ENCODE assay signal across 7 mouse cellular contexts in the genomic region with DNA sequence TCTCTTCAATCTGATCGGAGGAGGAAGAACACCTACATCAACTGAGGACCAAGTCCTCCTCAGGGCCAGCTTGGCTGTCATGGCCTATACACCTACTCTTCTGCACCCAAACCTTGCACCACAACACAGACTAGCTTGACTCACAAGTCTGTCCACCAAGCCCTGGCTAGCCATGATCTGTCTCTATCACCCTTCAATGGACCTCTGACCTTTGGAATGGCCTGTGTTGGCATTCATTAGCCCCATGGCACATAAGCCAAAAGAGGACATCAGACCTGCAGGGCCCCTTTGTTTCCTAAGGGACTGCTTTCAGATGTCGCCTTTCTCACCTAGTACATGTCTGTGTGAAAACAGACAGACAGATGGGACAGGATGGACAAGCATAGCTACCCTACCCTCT. TPM values are rescaled to one million over a fixed set of nuclear protein-coding genes. Genes with fewer than 3 reads are reported as not detected.
DNase-seq lines count a peak whose midpoint lies in the region; ATAC-seq and TF ChIP-seq lines count a peak whose summit lies in the region.

No protein-coding gene starts in this region.

- no peak for TF ChIP-seq POLR2A in liver, adult 2 months (IDR thresholded peaks at IDR 0.05; ENCODE audit: extremely low read depth, insufficient read depth, low read length)

- H3K9me3 ChIP-seq in forebrain, embryonic 13.5 days (replicated peaks) = no peaks in the 10 kb centered on the region
- no peaks in the 10 kb centered on the region for H3K9me3 ChIP-seq in neural tube, embryonic 15.5 days (replicated peaks)

- H3K4me3 ChIP-seq in liver, adult 2 months (ENCODE audit: insufficient read depth, low read depth, low read length) = no peak overlapping the region
- no peak overlapping the region for H3K4me3 ChIP-seq in forebrain, embryonic 13.5 days
- H3K4me3 ChIP-seq in neural tube, embryonic 15.5 days (replicated peaks) = no peak overlapping the region

- H3K27ac ChIP-seq in liver, adult 2 months (replicated peaks; ENCODE audit: insufficient read depth, low read depth, low read length) = peak overlapping the region; percentile 78
- H3K27ac ChIP-seq in forebrain, embryonic 13.5 days = peak overlapping the region; percentile 55
- peak overlapping the region; percentile 67 for H3K27ac ChIP-seq in neural tube, embryonic 15.5 days (replicated peaks)

- DNase-seq in liver, adult 2 months (ENCODE audit: extremely low read depth, low read depth, low spot score) = peak; percentile 94
- no peak for DNase-seq in liver
- DNase-seq in kidney, postnatal 36 days = peak; percentile 54 to 60
- DNase-seq in urinary bladder, postnatal 4 days (ENCODE audit: low spot score in 2 of 2) = no peak
- DNase-seq in right cerebral cortex, postnatal 14 days = no peak

- 19% methylated on average over 2 of the region's 2 CpGs for WGBS in liver, adult 2 months
- 86% methylated on average over 2 of the region's 2 CpGs for WGBS in forebrain, embryonic 13.5 days
- WGBS in neural tube, embryonic 15.5 days = 91% methylated on average over 2 of the region's 2 CpGs

- H3K36me3 ChIP-seq in liver, adult 2 months (ENCODE audit: control insufficient read depth, insufficient read depth, low read length) = no peaks in the 10 kb centered on the region
- H3K36me3 ChIP-seq in forebrain, embryonic 13.5 days (ENCODE audit: poor library complexity, severe bottlenecking) = peaks cover 19% of the 10 kb centered on the region
- H3K36me3 ChIP-seq in neural tube, embryonic 15.5 days = peaks cover 12% of the 10 kb centered on the region

- no peak overlapping the region for H3K4me2 ChIP-seq in forebrain, embryonic 13.5 days
- H3K4me2 ChIP-seq in neural tube, embryonic 15.5 days = no peak overlapping the region

- peaks cover 19% of the 10 kb centered on the region for H3K79me2 ChIP-seq in liver, adult 2 months (ENCODE audit: control insufficient read depth, insufficient read depth, low read length)

- H3K4me1 ChIP-seq in liver, adult 2 months (ENCODE audit: control insufficient read depth, insufficient read depth, low read length) = peaks cover 22% of the 10 kb centered on the region
- H3K4me1 ChIP-seq in forebrain, embryonic 13.5 days = peaks cover 20% of the 10 kb centered on the region
- peaks cover 18% of the 10 kb centered on the region for H3K4me1 ChIP-seq in neural tube, embryonic 15.5 days

- H3K27me3 ChIP-seq in liver, adult 2 months (ENCODE audit: control insufficient read depth, insufficient read depth, low read length) = no peaks in the 10 kb centered on the region
- no peaks in the 10 kb centered on the region for H3K27me3 ChIP-seq in forebrain, embryonic 13.5 days
- no peaks in the 10 kb centered on the region for H3K27me3 ChIP-seq in neural tube, embryonic 15.5 days (replicated peaks)

- ATAC-seq in forebrain, embryonic 13.5 days = no peak
- no peak for ATAC-seq in neural tube, embryonic 15.5 days (ENCODE audit: low FRiP score)

- TF ChIP-seq CTCF in liver, adult 2 months (IDR thresholded peaks at IDR 0.05; ENCODE audit: low read depth, low read length) = no peak

- no peak overlapping the region for H3K9ac ChIP-seq in liver, adult 2 months (ENCODE audit: low read depth, low read length)
- peak overlapping the region; percentile 31 for H3K9ac ChIP-seq in forebrain, embryonic 13.5 days
- 0 out of 2 replicates have a peak overlapping the region, but pooled peaks have one; percentile 28 for H3K9ac ChIP-seq in neural tube, embryonic 15.5 days (replicated peaks)

RNA-seq across cellular contexts. Expression of a gene that starts 18.6 kb away (rescaled TPM):
- 0.20 and 0.83 TPM in 2 replicates for total RNA-seq in liver, adult 2 months (2014; rRNA removed)
- polyA plus RNA-seq in liver, adult 2 months (2012; rRNA removed) = 1.4 and 2.0 TPM in 2 replicates
- polyA plus RNA-seq in forebrain, embryonic 13.5 days (2015; fragmentation: Nextera tagmentation; extraction: Ambion mirVana) = 7.2 and 7.9 TPM in 2 replicates
- 11.8 and 15.6 TPM in 2 replicates for polyA plus RNA-seq in neural tube, embryonic 15.5 days (2015; fragmentation: Nextera tagmentation; extraction: Ambion mirVana)

RNA-seq across cellular contexts. Expression of a gene that starts 18.8 kb away (rescaled TPM):
- 132 and 141 TPM in 2 replicates for total RNA-seq in liver, adult 2 months (2014; rRNA removed)
- polyA plus RNA-seq in liver, adult 2 months (2012; rRNA removed) = 206 and 221 TPM in 2 replicates
- 172 and 183 TPM in 2 replicates for polyA plus RNA-seq in forebrain, embryonic 13.5 days (2015; fragmentation: Nextera tagmentation; extraction: Ambion mirVana)
- polyA plus RNA-seq in neural tube, embryonic 15.5 days (2015; fragmentation: Nextera tagmentation; extraction: Ambion mirVana) = 190 and 209 TPM in 2 replicates

RNA-seq across cellular contexts. Expression of a gene that starts 19.2 kb away (rescaled TPM):
- total RNA-seq in liver, adult 2 months (2014; rRNA removed) = not detected in 2 replicates
- 0.09 TPM in 1 of 2 replicates, not detected in the other for polyA plus RNA-seq in liver, adult 2 months (2012; rRNA removed)
- 2.5 and 3.4 TPM in 2 replicates for polyA plus RNA-seq in forebrain, embryonic 13.5 days (2015; fragmentation: Nextera tagmentation; extraction: Ambion mirVana)
- 4.3 TPM in 2 replicates for polyA plus RNA-seq in neural tube, embryonic 15.5 days (2015; fragmentation: Nextera tagmentation; extraction: Ambion mirVana)

RNA-seq across cellular contexts. Expression of a gene that starts 33.7 kb away (rescaled TPM):
- total RNA-seq in liver, adult 2 months (2014; rRNA removed) = under 0.01 TPM in 1 of 2 replicates, not detected in the other
- 0.01 and 0.05 TPM in 2 replicates for polyA plus RNA-seq in liver, adult 2 months (2012; rRNA removed)
- 1.1 and 1.3 TPM in 2 replicates for polyA plus RNA-seq in forebrain, embryonic 13.5 days (2015; fragmentation: Nextera tagmentation; extraction: Ambion mirVana)
- 5.3 and 6.0 TPM in 2 replicates for polyA plus RNA-seq in neural tube, embryonic 15.5 days (2015; fragmentation: Nextera tagmentation; extraction: Ambion mirVana)

Comparison
In these comparisons a context has a peak if more than half of its experiments do, and no peak if none do; other contexts are left out.
1. DNase-seq: peak in liver, adult 2 months (single experiment) and kidney, postnatal 36 days (2 of 2); none in liver (single experiment), urinary bladder, postnatal 4 days (0 of 2) and right cerebral cortex, postnatal 14 days (single experiment).
2. Peak in every context shown above with its lines, with median percentiles within 50 percentile points of each other: H3K27ac ChIP-seq.